Mouse (Mus musculus) urinary bladder, postnatal 25 days (tissue): ENCODE measurements around the gene Dna2.

Source experiments
- DNase-seq: peaks from one replicate; pipeline ENCODE4 v3.0.0; 2022; ENCODE audit warnings: low spot score

Gene Dna2

DNA sequence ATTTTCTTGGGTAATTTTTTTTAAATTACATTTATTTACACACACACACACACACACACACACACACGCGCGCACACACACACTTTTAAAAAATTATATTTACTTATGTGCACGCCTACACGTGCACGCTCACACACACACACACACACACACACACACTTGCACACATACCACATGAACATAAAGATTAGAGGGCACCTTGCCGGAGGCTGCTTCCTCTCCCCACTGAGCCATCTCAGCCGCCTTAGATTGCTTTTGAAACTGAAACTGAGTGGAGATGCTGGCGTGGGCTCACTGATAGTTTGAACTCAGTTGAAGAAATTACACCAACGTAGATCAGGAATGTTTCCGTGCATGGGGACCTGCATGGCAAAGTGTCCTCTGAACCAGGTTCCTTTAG lies 37.2 kb downstream of the Dna2 start:
- DNase-seq: no peak

DNA sequence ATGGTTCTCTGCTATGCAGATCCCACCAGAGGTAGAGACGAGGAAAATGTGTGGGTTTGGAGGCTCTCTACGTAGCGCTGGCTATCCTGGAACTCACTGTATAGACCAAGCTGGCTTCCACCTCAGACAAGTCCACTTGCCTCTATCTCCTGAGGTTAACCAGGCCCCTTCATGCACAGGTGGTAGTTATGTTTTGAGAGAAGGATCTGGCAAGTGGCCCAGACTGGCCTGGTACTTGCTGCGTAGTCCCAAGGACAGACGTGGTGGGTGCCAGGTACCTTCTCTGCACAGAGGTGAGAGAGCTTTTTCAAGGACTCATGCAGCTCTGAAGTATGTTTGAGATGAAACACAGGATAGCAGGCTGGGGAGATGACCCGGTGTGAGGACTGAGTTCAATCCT lies 37.7 kb downstream of the Dna2 start:
- no peak for DNase-seq

DNA sequence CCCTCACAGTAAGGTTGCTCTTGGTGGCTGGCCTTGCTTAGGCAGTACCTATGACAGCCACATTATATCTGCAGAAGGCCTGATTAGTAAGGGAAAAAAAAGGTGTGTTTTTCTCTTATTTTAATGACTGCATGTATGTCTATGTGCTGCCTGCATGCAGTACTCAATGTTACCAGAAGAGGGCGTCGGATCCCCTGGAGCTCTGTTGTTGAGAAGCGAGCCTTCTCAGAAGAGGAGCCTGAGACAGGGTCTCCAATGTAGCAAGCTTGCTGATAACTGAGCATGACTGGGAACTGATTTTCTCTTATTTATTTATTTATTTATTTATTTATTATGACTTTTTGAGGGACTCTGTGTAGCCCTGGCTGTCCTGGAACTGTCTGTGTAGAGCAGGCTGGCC lies 40.5 kb downstream of the Dna2 start:
- DNase-seq: no peak

DNA sequence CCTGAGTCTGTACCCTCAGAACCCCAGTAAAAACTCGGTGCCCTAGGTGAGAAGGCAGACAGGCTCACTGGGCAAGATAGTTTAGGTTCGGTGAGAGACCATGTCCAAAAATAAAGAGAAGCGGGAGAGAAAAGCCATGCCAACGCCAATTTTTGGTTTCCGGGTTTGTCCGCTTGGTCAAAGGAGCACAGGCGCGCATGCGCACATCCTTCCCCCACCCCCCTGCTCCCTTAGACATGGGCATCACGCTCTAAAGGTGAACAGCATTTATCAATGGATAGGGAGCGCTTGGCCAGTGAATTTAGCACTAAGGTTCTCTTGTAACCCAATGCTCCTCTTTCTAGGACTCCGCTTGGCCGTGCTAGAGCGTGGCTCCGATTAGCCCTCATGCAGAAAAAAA lies 43.8 kb downstream of the Dna2 start:
- DNase-seq: no peak

DNA sequence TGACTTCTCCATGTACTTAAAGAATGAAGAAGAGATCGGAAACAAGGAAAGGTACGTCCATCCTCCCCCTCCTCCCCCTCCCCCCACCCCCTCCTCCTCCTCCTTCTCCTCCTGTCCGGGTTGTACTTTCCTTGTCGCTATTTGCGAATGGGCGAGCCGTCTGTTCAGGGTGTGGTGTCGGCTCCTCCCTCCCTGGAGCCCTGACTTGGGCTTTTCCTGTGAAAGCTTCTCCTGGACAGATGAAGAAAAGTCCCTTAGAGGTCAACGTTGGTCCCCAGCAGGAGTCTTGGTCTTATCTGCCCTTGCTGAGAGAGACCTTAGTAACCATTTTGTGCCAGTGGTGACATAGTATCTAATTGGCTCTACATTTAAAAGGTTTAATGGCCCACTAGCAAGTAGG lies 47.2 kb downstream of the Dna2 start:
- DNase-seq: no peak

DNA sequence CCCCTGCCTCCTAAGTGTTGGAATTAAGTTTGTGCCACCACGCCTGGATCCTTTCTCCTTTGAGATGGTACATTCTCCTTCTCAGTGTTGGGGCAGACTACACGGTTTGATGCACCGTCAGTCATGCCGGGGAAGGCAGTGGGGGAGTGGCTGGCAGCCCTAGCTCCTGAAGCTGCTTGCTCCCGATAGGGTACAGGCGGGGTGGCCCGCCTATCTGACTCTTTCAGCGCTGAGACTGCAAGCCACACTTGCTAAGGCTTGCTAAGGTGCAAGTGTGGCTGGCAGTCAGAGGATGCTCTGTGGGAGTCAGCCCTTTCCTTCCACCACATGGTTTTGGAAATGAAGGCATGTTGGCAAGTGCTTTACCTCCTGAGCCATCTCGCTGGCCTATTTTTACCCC lies 53.8 kb downstream of the Dna2 start:
- DNase-seq: no peak

DNA sequence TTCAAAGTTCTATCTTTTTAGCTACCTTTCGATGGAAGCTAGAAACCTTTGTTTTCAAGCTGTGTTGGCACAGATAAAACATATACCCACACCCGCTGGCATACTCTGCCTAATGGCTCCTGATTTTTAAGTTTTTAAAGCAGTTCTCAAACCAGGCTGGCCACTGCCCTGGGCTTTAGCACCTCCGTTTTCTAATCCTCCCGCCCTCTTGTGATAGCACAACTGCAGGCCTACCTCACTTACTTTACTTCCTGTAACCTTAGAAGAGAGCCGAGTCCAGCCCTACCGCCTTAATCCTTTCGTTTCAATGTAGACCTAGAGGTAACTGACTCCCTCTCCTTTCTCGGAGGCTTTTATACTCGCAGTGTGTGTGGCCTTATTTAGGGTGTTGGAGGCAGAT lies 56.4 kb downstream of the Dna2 start:
- no peak for DNase-seq

DNA sequence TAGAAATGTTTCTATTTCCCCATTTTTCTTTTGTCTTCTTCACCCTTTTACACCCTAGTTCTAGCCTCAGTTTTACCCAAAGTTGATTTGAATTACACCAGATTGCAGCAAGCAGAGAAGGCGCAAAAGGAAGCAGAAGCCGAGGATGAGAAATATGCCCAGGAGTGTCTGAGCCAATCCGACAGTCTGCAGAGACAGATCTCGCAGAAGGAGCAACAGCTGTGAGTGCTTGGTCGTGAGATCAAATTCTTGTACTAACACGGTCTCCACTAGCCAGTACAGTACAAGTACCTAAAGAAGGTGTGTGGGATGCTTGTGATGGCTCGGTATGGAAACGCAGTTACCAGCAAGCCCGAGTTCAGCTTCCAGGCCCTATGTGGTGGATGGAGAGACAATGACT lies 57.7 kb downstream of the Dna2 start:
- DNase-seq: no peak

DNA sequence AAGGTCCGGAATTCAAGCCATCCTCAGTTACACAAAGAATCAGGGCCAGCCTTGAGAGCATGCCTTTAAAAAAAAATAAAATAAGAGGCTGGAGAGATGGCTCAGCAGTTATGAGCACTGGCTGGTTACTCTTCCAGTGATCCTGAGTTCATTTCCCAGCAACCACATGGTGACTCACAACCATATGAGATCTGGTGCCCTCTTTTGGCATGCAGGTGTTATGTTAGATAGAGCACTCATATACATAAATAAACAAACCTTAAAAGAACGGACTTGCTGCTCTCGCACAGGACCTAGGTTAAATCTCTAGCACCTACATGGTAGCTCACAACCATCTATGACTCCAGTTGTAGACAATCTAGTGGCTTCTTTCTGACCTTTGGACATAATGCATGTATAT lies 61.4 kb downstream of the Dna2 start:
- DNase-seq: no peak

DNA sequence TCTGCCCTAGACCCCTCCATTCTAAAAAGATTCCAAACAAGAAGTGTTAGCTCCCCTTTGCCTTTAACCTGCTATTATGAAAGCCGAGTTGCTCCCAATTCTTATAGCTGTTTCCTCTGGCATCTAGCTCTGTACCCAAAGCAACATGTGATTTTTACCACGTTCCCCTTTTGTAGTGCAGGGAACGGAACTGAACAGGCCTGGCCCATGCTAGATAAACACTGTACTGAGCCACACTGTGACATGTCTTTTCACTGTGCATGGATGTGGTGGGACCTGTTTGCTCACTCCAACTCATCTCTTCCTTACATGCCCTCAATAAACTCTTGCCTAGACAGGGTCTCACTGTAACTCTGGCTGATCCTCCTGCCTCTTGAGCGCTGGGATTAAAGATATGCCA lies 63.4 kb downstream of the Dna2 start:
- no peak for DNase-seq

DNA sequence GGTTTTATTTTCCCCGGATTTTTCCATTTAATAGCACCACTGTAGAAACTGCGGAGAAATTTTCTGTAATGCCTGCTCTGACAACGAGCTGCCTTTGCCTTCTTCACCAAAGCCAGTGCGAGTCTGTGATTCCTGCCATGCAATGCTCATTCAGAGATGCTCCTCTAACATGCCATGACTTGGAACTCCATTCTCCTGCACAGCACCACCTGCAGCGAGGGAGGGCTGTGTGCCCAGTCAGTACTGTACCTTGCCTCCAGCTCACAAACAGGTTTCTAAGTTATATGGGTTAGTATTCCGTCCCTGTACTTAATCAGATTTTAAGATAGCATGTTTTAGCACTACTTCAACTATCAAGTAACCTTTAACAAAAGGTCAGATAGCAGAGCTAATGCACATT lies 64.7 kb downstream of the Dna2 start:
- DNase-seq: no peak

DNA sequence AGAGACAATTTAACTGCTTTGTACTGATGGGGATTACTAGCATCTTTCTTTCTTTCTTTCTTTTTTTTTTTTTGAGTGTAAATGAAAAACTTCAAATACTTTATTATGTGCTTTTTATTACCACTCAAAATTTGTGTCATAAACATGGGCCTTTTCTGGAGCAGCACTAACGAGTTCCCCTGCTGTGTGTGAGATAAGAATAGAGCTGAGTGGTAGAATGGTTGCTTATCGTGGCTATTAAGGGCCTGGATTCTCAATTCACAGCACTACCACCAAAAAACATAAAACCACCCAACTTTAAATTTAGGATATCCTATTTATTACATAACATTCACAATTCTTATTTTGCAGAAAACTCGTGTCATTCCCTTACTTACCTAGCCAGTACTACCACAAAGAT lies 66.7 kb downstream of the Dna2 start:
- no peak for DNase-seq

DNA sequence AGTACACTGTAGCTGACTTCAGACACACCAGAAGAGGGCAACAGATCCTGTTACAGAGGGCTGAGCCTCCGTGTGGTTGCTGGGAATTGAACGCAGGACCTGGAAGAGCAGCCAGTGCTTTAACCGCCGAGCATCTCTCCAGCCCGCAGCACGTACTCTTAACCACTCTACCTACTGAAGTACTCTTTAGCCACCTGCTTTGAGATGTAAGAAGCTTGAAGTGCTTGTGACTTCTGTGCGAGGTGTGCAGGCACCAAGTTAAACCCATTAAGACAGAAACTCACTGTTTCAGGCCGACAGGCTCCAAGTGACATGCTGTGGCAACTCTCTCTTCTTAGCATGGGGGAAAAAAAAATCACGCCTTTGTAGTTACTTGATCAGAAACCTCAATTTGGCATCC lies 67.3 kb downstream of the Dna2 start:
- DNase-seq: no peak

DNA sequence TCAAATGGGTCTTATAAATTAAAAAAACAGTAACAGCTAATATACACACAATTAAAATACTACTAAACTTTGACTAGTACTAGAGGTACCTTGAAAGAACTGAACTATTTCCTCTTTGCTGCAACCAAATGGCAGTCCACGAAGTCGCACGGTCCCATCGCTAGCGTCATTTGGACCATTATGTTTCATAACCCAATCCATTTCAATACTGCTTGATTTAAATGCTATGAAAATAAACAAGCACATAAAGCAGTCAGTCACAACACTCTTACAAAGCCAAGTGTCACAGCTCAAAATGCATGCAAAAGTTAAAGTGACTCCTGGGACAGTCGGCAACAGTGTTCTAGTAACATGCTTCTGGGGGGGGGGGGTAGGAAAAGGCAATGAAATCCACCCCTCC lies 72.5 kb downstream of the Dna2 start:
- no peak for DNase-seq

DNA sequence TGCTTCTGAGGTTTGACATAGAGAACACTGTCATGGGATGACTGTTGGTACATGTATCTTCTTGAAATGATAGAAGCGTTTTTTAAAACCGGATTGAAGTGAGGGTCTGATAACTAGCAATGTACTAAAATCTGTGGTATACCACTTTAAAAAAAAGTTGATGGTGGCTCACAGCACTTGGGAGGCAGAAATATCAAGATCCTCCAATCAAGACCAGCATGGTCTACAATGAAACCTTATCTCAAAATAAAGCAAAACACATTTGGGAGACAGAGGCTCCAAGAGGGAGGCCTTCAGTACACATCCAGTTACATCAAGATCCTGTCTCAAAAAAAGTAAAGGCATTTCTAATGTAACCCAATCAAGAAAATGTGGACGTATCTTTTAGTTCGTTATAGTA lies 74.9 kb downstream of the Dna2 start:
- no peak for DNase-seq

DNA sequence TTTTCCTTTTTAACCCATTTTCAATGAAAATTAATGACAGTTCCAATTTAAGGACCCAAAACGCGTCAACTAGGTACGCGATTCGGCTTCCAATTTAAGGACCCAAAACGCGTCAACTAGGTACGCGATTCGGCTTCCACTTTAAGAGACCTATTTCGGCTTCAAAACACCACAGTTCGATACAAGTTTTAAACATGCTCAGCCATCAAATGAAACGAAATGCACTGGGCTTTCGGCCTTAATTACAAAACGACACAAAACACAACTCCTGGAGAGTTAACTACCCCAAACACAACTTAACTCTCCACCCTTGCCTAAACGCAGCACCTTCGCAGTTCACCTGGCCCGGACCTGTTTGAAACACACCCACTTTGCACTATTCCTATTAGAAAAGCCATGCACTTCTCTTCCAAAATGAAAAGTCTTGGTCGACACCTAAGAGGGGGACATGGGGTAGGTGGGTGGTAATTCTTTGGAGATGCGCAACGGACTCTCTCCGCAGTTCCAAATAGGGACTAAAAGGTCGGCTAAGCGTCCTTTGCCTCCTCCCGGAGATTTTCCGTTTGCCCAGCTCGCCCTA lies 75.8 kb downstream of the Dna2 start:
- peak; percentile 6 for DNase-seq

DNA sequence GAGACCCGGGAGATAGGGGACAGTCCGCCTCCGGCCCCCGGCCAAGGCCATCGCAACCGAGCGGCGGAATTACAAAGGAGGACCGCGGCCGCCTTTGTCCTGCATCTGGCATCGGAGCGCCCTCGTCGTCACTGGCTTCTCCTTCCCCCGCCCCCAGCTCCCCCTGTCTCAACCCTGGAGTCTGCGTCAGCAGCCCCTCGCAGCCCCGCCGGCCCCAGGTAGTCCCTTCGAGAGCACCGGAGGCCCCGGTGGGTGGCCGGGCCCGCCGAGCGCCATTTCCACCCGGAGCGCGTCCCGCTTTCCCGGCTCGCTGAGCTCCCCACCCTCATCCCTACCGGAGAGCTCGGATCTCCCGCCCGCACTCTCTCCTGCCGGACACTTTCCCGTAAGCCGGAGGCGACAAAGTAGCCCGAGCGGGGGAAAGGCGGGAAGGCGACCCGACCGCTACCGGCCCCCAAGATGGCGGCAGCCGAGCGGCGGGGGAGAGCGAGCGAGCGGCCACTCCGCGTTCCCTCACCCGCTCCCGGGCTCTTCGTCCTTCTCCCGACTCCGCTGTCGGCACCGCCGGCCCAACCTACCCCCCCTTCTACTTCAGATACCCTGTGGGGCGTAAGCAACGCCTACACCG lies 76.4 kb downstream of the Dna2 start:
- peak; percentile 62 for DNase-seq
